Mouse (Mus musculus) midbrain, embryonic 15.5 days (tissue): Measurements from ENCODE around the gene Tpk1. TPM values are rescaled to one million over a fixed set of nuclear protein-coding genes. Genes with fewer than 3 reads are reported as not detected.

Experiments used
- ATAC-seq: fragments of 200-750 bp; cut with Nextera tagmentation; replicated peaks from 2 replicates; pipeline ENCODE4 v1.8.0; 2017; ENCODE audit warnings: moderate TSS enrichment
- H3K27ac ChIP-seq: fragments of 300-500 bp; sonication (generic); 2 replicates; pipeline ENCODE4 v1.5.1; 2015; ENCODE audit warnings: mild to moderate bottlenecking, inconsistent platforms
- H3K27me3 ChIP-seq: fragments of 300-500 bp; sonication (generic); replicated peaks from 2 replicates; pipeline ENCODE4 v1.6.1; 2015; ENCODE audit warnings: inconsistent platforms
- H3K36me3 ChIP-seq: fragments of 300-500 bp; sonication (generic); replicated peaks from 2 replicates; pipeline ENCODE4 v1.6.1; 2015; ENCODE audit warnings: inconsistent platforms
- H3K4me1 ChIP-seq: fragments of 300-500 bp; sonication (generic); 2 replicates; pipeline ENCODE4 v1.6.1; 2015; ENCODE audit warnings: inconsistent platforms
- H3K4me2 ChIP-seq: fragments of 300-500 bp; sonication (generic); 2 replicates; pipeline ENCODE4 v1.6.1; 2015; ENCODE audit warnings: inconsistent platforms, mild to moderate bottlenecking, moderate library complexity
- H3K4me3 ChIP-seq: fragments of 300-500 bp; sonication (generic); 2 replicates; pipeline ENCODE4 v1.5.1; 2015; ENCODE audit warnings: mild to moderate bottlenecking, inconsistent platforms
- H3K9ac ChIP-seq: fragments of 300-500 bp; sonication (generic); 2 replicates; pipeline ENCODE4 v1.6.1; 2015; ENCODE audit warnings: mild to moderate bottlenecking, inconsistent platforms
- H3K9me3 ChIP-seq: fragments of 300-500 bp; sonication (generic); 2 replicates; pipeline ENCODE4 v1.6.1; 2016; ENCODE audit warnings: inconsistent platforms
- WGBS: fragments of 180-500 bp; shearing (Covaris S2); methylation state at CpG from one replicate; pipeline ENCODE4 v1.1.7; 2015; ENCODE audit warnings: mixed read lengths; 5-methylcytosine and 5-hydroxymethylcytosine counted together
- polyA plus RNA-seq: library from polyadenylated mRNA; unstranded; fragments of >200 nt; fragmentation: Nextera tagmentation; extraction: Ambion mirVana; gene quantifications from 2 replicates; pipeline ENCODE4 v1.2.1, GENCODE M21; 2015

Gene Tpk1
- polyA plus RNA-seq, 1 experiment from 2014 or later: 5.7 TPM

GRCm38 (mm10) chr6:43360214-43360613 lies 305.9 kb downstream of the Tpk1 start:
- Histone ChIP-seq H3K4me1 (no peaks in the 10 kb centered on the region), H3K27me3 (no peaks in the 10 kb centered on the region), H3K9ac (no peak overlapping the region), H3K4me2 (no peak overlapping the region), H3K4me3 (no peak overlapping the region), H3K27ac (no peak overlapping the region), H3K36me3 (no peaks in the 10 kb centered on the region), H3K9me3 (no peaks in the 10 kb centered on the region)
- 88% methylated on average over 3 of the region's 3 CpGs for WGBS
- no peak for ATAC-seq

DNA sequence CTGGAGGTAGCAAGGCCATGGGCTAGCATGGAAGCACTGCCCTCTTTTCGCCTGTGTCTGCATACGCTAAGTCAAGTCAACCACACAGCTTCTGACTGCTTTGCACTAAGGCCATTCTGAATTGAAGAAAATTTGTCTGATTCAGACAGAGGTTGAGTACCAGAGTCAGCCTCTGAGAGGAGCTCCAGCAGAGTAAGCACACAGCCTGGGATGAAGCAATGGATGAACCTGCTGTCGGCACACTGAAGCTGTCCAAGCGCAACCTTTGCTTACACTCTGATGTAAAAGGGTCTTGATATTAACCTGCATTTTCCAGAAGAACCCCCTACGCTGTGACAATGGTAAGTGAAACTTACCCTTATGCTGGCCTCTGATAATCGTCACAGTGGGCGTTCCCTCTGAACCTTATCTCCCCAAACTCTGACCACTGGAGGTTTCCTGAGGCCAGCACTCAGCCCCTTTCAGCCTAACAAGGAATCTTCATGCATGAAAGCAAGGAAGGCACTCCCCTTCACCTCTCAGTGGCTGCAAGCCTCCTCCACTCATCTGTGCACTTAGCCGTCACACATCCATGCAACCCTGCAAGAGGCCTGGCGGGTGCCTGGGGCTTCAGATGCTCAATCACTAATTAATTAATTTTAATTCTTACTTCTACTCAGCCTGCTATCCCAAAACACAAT lies 311.4 kb downstream of the Tpk1 start:
- 65% methylated on average over 9 of the region's 9 CpGs for WGBS
- peak; percentile 80 for ATAC-seq
- Histone ChIP-seq H3K9me3 (no peaks in the 10 kb centered on the region), H3K36me3 (no peaks in the 10 kb centered on the region), H3K27me3 (no peaks in the 10 kb centered on the region), H3K4me2 (no peak overlapping the region), H3K4me1 (no peaks in the 10 kb centered on the region), H3K9ac (no peak overlapping the region), H3K4me3 (no peak overlapping the region), H3K27ac (no peak overlapping the region)

- Histone ChIP-seq H3K36me3 (no peaks in the 10 kb centered on the region), H3K4me1 (no peaks in the 10 kb centered on the region), H3K27me3 (no peaks in the 10 kb centered on the region), H3K4me3 (no peak overlapping the region), H3K27ac (no peak overlapping the region), H3K9ac (no peak overlapping the region), H3K9me3 (no peaks in the 10 kb centered on the region), H3K4me2 (no peak overlapping the region)
- WGBS: 91% methylated on average over 4 of the region's 4 CpGs
- ATAC-seq: no peak
Measured at GRCm38 (mm10) chr6:43353446-43353845, 312.6 kb downstream of the Tpk1 start.

DNA sequence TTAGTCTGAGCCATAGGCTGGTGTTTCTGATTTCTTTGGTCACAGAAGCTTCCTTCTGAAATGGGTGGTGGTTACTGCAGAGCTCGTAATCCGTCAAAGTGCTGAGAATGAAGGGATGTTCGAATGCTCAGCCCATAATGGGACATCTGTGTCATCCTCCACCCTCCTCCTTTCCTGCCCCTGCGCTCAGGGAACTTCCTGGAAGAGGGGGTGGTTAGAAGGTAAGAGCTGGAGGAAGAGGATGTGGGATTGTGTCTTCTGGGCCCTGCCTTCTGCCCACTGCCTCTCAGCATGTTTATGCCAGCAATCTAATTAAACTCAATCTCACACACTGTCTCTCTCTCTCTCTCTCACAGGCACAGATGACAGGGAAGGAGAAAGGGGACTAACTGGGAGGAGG lies 317.0 kb downstream of the Tpk1 start:
- 67% methylated on average over 4 of the region's 4 CpGs for WGBS
- Histone ChIP-seq H3K9me3 (no peaks in the 10 kb centered on the region), H3K4me3 (no peak overlapping the region), H3K9ac (no peak overlapping the region), H3K27me3 (no peaks in the 10 kb centered on the region), H3K27ac (no peak overlapping the region), H3K36me3 (no peaks in the 10 kb centered on the region), H3K4me1 (no peaks in the 10 kb centered on the region), H3K4me2 (no peak overlapping the region)
- ATAC-seq: no peak

DNA sequence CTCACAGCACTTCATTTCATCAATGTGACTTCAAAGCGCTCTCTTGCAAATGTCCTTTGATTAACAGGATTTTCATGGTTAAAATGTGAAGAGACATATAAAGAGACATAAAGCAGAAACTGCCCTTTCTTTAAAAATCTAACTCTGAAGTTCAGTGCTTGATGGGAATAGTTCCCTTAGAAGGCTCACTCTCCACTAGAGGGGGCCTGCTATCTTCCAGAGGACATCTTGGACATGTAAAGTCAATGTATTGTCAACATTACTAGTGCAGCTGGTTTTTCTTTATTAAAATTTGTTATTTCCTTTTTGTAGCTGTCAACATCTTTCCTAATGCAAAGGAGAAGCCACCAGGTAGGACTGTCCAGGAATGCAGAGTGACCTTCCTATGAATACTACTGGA lies 318.4 kb downstream of the Tpk1 start:
- no peak overlapping the region for H3K9ac ChIP-seq
- no peaks in the 10 kb centered on the region for H3K4me1 ChIP-seq
- H3K4me3 ChIP-seq: no peak overlapping the region
- 89% methylated on average over 1 of the region's 1 CpGs for WGBS
- H3K36me3 ChIP-seq: no peaks in the 10 kb centered on the region
- H3K9me3 ChIP-seq: no peaks in the 10 kb centered on the region
- no peak for ATAC-seq
- no peak overlapping the region for H3K4me2 ChIP-seq
- H3K27ac ChIP-seq: no peak overlapping the region
- no peaks in the 10 kb centered on the region for H3K27me3 ChIP-seq

DNA sequence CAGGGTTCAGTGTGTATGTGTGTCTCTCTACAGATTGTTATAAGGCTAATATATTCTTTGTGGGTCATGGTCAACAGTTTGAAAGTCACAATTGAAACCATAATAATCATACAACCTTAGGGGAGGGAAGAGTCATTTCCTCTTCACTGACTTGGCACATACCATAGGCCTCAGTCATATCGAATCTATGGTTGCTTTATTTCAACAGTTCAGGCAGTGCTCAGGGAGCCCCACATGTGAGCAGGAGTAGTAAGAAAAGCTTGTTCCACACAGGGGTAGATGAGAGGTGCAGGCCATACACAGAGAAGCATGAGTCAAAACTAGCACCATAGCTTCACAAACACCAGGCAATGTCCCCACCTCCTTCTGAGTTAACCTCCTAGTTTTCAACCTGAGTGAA lies 323.1 kb downstream of the Tpk1 start:
- no peak overlapping the region for H3K4me3 ChIP-seq
- ATAC-seq: no peak
- no peaks in the 10 kb centered on the region for H3K36me3 ChIP-seq
- H3K4me2 ChIP-seq: no peak overlapping the region
- no peaks in the 10 kb centered on the region for H3K9me3 ChIP-seq
- no peaks in the 10 kb centered on the region for H3K27me3 ChIP-seq
- no peak overlapping the region for H3K27ac ChIP-seq
- 89% methylated on average over 1 of the region's 1 CpGs for WGBS
- no peak overlapping the region for H3K9ac ChIP-seq
- H3K4me1 ChIP-seq: no peaks in the 10 kb centered on the region

- 65% methylated on average over 2 of the region's 2 CpGs for WGBS
- 0 out of 2 replicates have a peak, but pooled peaks cover 2% of the 10 kb centered on the region for H3K4me1 ChIP-seq
- no peaks in the 10 kb centered on the region for H3K27me3 ChIP-seq
- no peak overlapping the region for H3K4me3 ChIP-seq
- no peak overlapping the region for H3K9ac ChIP-seq
- H3K36me3 ChIP-seq: no peaks in the 10 kb centered on the region
- no peak overlapping the region for H3K4me2 ChIP-seq
- no peaks in the 10 kb centered on the region for H3K9me3 ChIP-seq
- ATAC-seq: 0 out of 2 replicates have a peak, but pooled peaks have one; percentile 34
- no peak overlapping the region for H3K27ac ChIP-seq
Measured at GRCm38 (mm10) chr6:43342386-43342785, 323.7 kb downstream of the Tpk1 start.

- ATAC-seq: no peak
- 82% methylated on average over 2 of the region's 2 CpGs for WGBS
- Histone ChIP-seq H3K27ac (no peak overlapping the region), H3K9ac (no peak overlapping the region), H3K36me3 (no peaks in the 10 kb centered on the region), H3K4me1 (0 out of 2 replicates have a peak, but pooled peaks cover 3% of the 10 kb centered on the region), H3K4me2 (no peak overlapping the region), H3K4me3 (no peak overlapping the region), H3K27me3 (no peaks in the 10 kb centered on the region), H3K9me3 (no peaks in the 10 kb centered on the region)
Measured at GRCm38 (mm10) chr6:43338804-43339203, 327.3 kb downstream of the Tpk1 start.

DNA sequence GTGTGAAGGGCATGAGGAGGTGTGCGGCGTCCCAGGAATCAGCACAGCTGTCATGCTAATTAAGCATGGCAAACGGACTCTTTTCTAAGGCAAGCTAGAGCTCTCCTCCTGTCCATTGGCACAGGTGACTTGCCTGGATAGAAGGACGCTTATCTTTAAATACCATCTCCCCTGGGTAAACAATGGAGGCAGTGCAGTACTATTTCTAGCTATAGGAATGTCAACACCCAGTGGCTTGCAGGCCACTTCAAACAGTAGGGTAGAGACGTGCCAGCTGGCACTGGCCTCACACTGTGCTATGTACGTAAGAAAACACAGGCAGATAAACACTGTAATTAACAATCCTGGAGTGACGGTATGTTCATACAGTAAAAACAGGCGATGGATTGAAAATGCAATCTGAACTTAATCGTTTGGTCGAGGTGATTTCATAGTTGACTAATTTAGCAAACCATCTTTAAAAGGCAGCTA lies 328.6 kb downstream of the Tpk1 start:
- H3K9me3 ChIP-seq: no peaks in the 10 kb centered on the region
- H3K4me1 ChIP-seq: 0 out of 2 replicates have a peak, but pooled peaks cover 3% of the 10 kb centered on the region
- WGBS: 42% methylated on average over 10 of the region's 10 CpGs
- no peaks in the 10 kb centered on the region for H3K27me3 ChIP-seq
- H3K27ac ChIP-seq: peak overlapping the region; percentile 26; the same call in 1 of the 2 replicates
- H3K36me3 ChIP-seq: no peaks in the 10 kb centered on the region
- ATAC-seq: peak; percentile 74
- H3K4me2 ChIP-seq: no peak overlapping the region
- no peak overlapping the region for H3K9ac ChIP-seq
- H3K4me3 ChIP-seq: no peak overlapping the region

GRCm38 (mm10) chr6:43335619-43336234 lies 330.4 kb downstream of the Tpk1 start:
- ATAC-seq: 0 out of 2 replicates have a peak, but pooled peaks have one; percentile 37

GRCm38 (mm10) chr6:43333479-43333878 lies 332.6 kb downstream of the Tpk1 start:
- WGBS: 60% methylated on average over 4 of the region's 4 CpGs
- Histone ChIP-seq H3K27ac (peak overlapping the region; percentile 61), H3K4me3 (no peak overlapping the region), H3K4me2 (no peak overlapping the region), H3K4me1 (0 out of 2 replicates have a peak, but pooled peaks cover 3% of the 10 kb centered on the region), H3K27me3 (no peaks in the 10 kb centered on the region), H3K36me3 (no peaks in the 10 kb centered on the region), H3K9ac (no peak overlapping the region), H3K9me3 (no peaks in the 10 kb centered on the region)
- peak; percentile 64 for ATAC-seq

More at GRCm38 (mm10) chr6:43335619-43336234, 330.4 kb downstream of the Tpk1 start:
- no peak overlapping the region for H3K4me3 ChIP-seq
- H3K9me3 ChIP-seq: no peaks in the 10 kb centered on the region
- no peaks in the 10 kb centered on the region for H3K36me3 ChIP-seq
- H3K9ac ChIP-seq: no peak overlapping the region
- WGBS: 76% methylated on average over 3 of the region's 3 CpGs
- no peak overlapping the region for H3K4me2 ChIP-seq
- no peak overlapping the region for H3K27ac ChIP-seq
- H3K27me3 ChIP-seq: no peaks in the 10 kb centered on the region
- H3K4me1 ChIP-seq: 0 out of 2 replicates have a peak, but pooled peaks cover 3% of the 10 kb centered on the region

- peak; percentile 86 for ATAC-seq
- H3K27ac ChIP-seq: peak overlapping the region; percentile 66
- H3K9ac ChIP-seq: no peak overlapping the region
Measured at GRCm38 (mm10) chr6:43312961-43313656, 353.0 kb downstream of the Tpk1 start.

More at GRCm38 (mm10) chr6:43312961-43313656, 353.0 kb downstream of the Tpk1 start:
- Histone ChIP-seq H3K9me3 (no peaks in the 10 kb centered on the region), H3K36me3 (no peaks in the 10 kb centered on the region), H3K27me3 (no peaks in the 10 kb centered on the region), H3K4me1 (peaks cover 9% of the 10 kb centered on the region; the same call in 1 of the 2 replicates), H3K4me2 (no peak overlapping the region), H3K4me3 (no peak overlapping the region)
- WGBS: 35% methylated on average over 8 of the region's 8 CpGs
